18 mouse cellular contexts compared by ENCODE assay signal in genomic region chr4:139807191-139807808, GRCm38 (mm10). TPM values are rescaled to one million over a fixed set of nuclear protein-coding genes. Genes with fewer than 3 reads are reported as not detected.
DNase-seq lines count a peak whose midpoint lies in the region; ATAC-seq lines count a peak whose summit lies in the region.
"Had no signal": no experiment of that assay in that cellular context is flagged by ENCODE, and none has a peak within 500 bp of the region (broad histone marks: within the 10 kb centered on the region; RNA-seq: fewer than 3 reads in every experiment).

No protein-coding gene starts in this region.

- no peaks in the 10 kb centered on the region for H3K36me3 ChIP-seq in midbrain, embryonic 10.5 days
- no peaks in the 10 kb centered on the region for H3K36me3 ChIP-seq in midbrain, embryonic 16.5 days (ENCODE audit: control insufficient read depth, insufficient read depth, low read length)
- H3K36me3 ChIP-seq in forebrain, embryonic 15.5 days = no peaks in the 10 kb centered on the region
- H3K36me3 ChIP-seq in midbrain, embryonic 12.5 days = no peaks in the 10 kb centered on the region
- H3K36me3 ChIP-seq in liver, embryonic 11.5 days (ENCODE audit: control insufficient read depth, insufficient read depth, low read length) = no peaks in the 10 kb centered on the region
- H3K36me3 ChIP-seq in intestine, embryonic 16.5 days (ENCODE audit: control insufficient read depth, insufficient read depth, low read length) = no peaks in the 10 kb centered on the region
- H3K36me3 ChIP-seq: G1E; liver, embryonic 13.5 days had no signal

- peak; percentile 75 for DNase-seq in midbrain, embryonic 10.5 days (ENCODE audit: low spot score)
- DNase-seq in urinary bladder, postnatal 36 days (ENCODE audit: low spot score in 2 of 2) = no peak
- no peak for DNase-seq in liver, embryonic 11.5 days (ENCODE audit: low spot score)
- no peak for DNase-seq in left cerebral cortex, adult 18-20 months (ENCODE audit: low spot score in 2 of 2)
- DNase-seq: adrenal gland, postnatal 14 days; cerebellum, postnatal 36 days; kidney, postnatal 36 days; layer of hippocampus, postnatal 36 days; liver, embryonic 13.5 days; lung, postnatal 4 days; thymus, postnatal 25 days had no signal

- peak overlapping the region; percentile 86 for H3K27ac ChIP-seq in midbrain, embryonic 10.5 days (replicated peaks)
- H3K27ac ChIP-seq in midbrain, embryonic 16.5 days (ENCODE audit: low read length) = no peak overlapping the region
- H3K27ac ChIP-seq in forebrain, embryonic 15.5 days (replicated peaks) = peak overlapping the region; percentile 42; the same call in 1 of the 2 replicates
- peak overlapping the region; percentile 91 for H3K27ac ChIP-seq in midbrain, embryonic 12.5 days (replicated peaks)
- H3K27ac ChIP-seq in liver, embryonic 11.5 days (ENCODE audit: low read depth, low read length) = no peak overlapping the region
- no peak overlapping the region for H3K27ac ChIP-seq in intestine, embryonic 16.5 days (ENCODE audit: low read length)
- H3K27ac ChIP-seq: liver, embryonic 13.5 days had no signal

- H3K4me2 ChIP-seq in midbrain, embryonic 16.5 days (ENCODE audit: low read length) = no peak overlapping the region
- 0 out of 2 replicates have a peak overlapping the region, but pooled peaks have one; percentile 15 for H3K4me2 ChIP-seq in forebrain, embryonic 15.5 days (replicated peaks)
- H3K4me2 ChIP-seq in midbrain, embryonic 12.5 days (replicated peaks) = peak overlapping the region; percentile 32
- no peak overlapping the region for H3K4me2 ChIP-seq in liver, embryonic 11.5 days
- H3K4me2 ChIP-seq in intestine, embryonic 16.5 days (ENCODE audit: low read depth, low read length) = no peak overlapping the region
- H3K4me2 ChIP-seq: liver, embryonic 13.5 days had no signal

- H3K4me1 ChIP-seq in midbrain, embryonic 10.5 days = peaks cover 96% of the 10 kb centered on the region
- H3K4me1 ChIP-seq in midbrain, embryonic 16.5 days (ENCODE audit: control insufficient read depth, insufficient read depth, low read length) = peaks cover 24% of the 10 kb centered on the region
- H3K4me1 ChIP-seq in forebrain, embryonic 15.5 days = peaks cover 41% of the 10 kb centered on the region
- H3K4me1 ChIP-seq in midbrain, embryonic 12.5 days = peaks cover 77% of the 10 kb centered on the region
- no peaks in the 10 kb centered on the region for H3K4me1 ChIP-seq in liver, embryonic 11.5 days (replicated peaks; ENCODE audit: control insufficient read depth, insufficient read depth, low read length)
- no peaks in the 10 kb centered on the region for H3K4me1 ChIP-seq in intestine, embryonic 16.5 days (ENCODE audit: control insufficient read depth, insufficient read depth, low read length)
- H3K4me1 ChIP-seq: liver, embryonic 13.5 days had no signal

- peaks cover 99% of the 10 kb centered on the region for H3K27me3 ChIP-seq in midbrain, embryonic 10.5 days (ENCODE audit: low read depth, poor library complexity, severe bottlenecking)
- H3K27me3 ChIP-seq in midbrain, embryonic 16.5 days (ENCODE audit: control insufficient read depth, insufficient read depth, low read depth, low read length) = peaks cover 33% of the 10 kb centered on the region
- peaks cover 27% of the 10 kb centered on the region; the same call in 1 of the 2 replicates for H3K27me3 ChIP-seq in forebrain, embryonic 15.5 days
- H3K27me3 ChIP-seq in midbrain, embryonic 12.5 days = peaks cover 82% of the 10 kb centered on the region
- peaks cover 71% of the 10 kb centered on the region for H3K27me3 ChIP-seq in liver, embryonic 11.5 days (replicated peaks; ENCODE audit: control insufficient read depth, insufficient read depth, low read length)
- peaks cover 35% of the 10 kb centered on the region for H3K27me3 ChIP-seq in intestine, embryonic 16.5 days (replicated peaks; ENCODE audit: control insufficient read depth, insufficient read depth, low read length)

- no peak for ATAC-seq in midbrain, embryonic 16.5 days
- peak; percentile 53; the same call in 1 of the 2 replicates for ATAC-seq in forebrain, embryonic 15.5 days (replicated peaks)
- ATAC-seq in midbrain, embryonic 12.5 days (ENCODE audit: low FRiP score, low read depth) = peak; percentile 77
- ATAC-seq in liver, embryonic 11.5 days (replicated peaks; ENCODE audit: low FRiP score) = no peak
- ATAC-seq in intestine, embryonic 16.5 days = no peak
- ATAC-seq: intestine, postnatal 0 days had no signal

- no peaks in the 10 kb centered on the region for H3K9me3 ChIP-seq in midbrain, embryonic 10.5 days (replicated peaks)
- no peaks in the 10 kb centered on the region for H3K9me3 ChIP-seq in midbrain, embryonic 16.5 days (replicated peaks; ENCODE audit: control insufficient read depth, low read length, poor library complexity, severe bottlenecking)
- no peaks in the 10 kb centered on the region for H3K9me3 ChIP-seq in forebrain, embryonic 15.5 days
- H3K9me3 ChIP-seq in midbrain, embryonic 12.5 days = no peaks in the 10 kb centered on the region
- H3K9me3 ChIP-seq in liver, embryonic 11.5 days (ENCODE audit: control insufficient read depth, low read length) = no peaks in the 10 kb centered on the region
- H3K9me3 ChIP-seq in intestine, embryonic 16.5 days (ENCODE audit: control insufficient read depth, low read length) = no peaks in the 10 kb centered on the region
- H3K9me3 ChIP-seq: liver, embryonic 13.5 days had no signal

- no peak overlapping the region for H3K9ac ChIP-seq in midbrain, embryonic 16.5 days (ENCODE audit: low read depth, low read length)
- H3K9ac ChIP-seq in forebrain, embryonic 15.5 days (replicated peaks) = no peak overlapping the region
- H3K9ac ChIP-seq in midbrain, embryonic 12.5 days (replicated peaks) = peak overlapping the region; percentile 15; the same call in 1 of the 2 replicates
- no peak overlapping the region for H3K9ac ChIP-seq in liver, embryonic 11.5 days (ENCODE audit: low read depth, low read length)
- H3K9ac ChIP-seq in intestine, embryonic 16.5 days (ENCODE audit: low read depth, low read length) = no peak overlapping the region
- H3K9ac ChIP-seq: liver, embryonic 13.5 days had no signal

- 5% methylated on average over 14 of the region's 14 CpGs for WGBS in midbrain, embryonic 10.5 days
- 3% methylated on average over 14 of the region's 14 CpGs for WGBS in midbrain, embryonic 16.5 days
- 2% methylated on average over 14 of the region's 14 CpGs for WGBS in forebrain, embryonic 15.5 days
- 4% methylated on average over 14 of the region's 14 CpGs for WGBS in midbrain, embryonic 12.5 days
- WGBS in liver, embryonic 11.5 days = 16% methylated on average over 14 of the region's 14 CpGs
- 19% methylated on average over 14 of the region's 14 CpGs for WGBS in intestine, embryonic 16.5 days

- H3K4me3 ChIP-seq in midbrain, embryonic 10.5 days = peak overlapping the region; percentile 36
- no peak overlapping the region for H3K4me3 ChIP-seq in midbrain, embryonic 16.5 days (ENCODE audit: low read depth, low read length)
- no peak overlapping the region for H3K4me3 ChIP-seq in forebrain, embryonic 15.5 days
- no peak overlapping the region for H3K4me3 ChIP-seq in midbrain, embryonic 12.5 days
- no peak overlapping the region for H3K4me3 ChIP-seq in liver, embryonic 11.5 days (ENCODE audit: low read depth, low read length)
- no peak overlapping the region for H3K4me3 ChIP-seq in intestine, embryonic 16.5 days (ENCODE audit: low read length)
- H3K4me3 ChIP-seq: liver, embryonic 13.5 days had no signal

RNA-seq across cellular contexts. Expression of gene Pax7, which starts 26.0 kb away (rescaled TPM):
- polyA plus RNA-seq in midbrain, embryonic 10.5 days (2016; fragmentation: Nextera tagmentation; extraction: Ambion mirVana) = 1.3 and 1.8 TPM in 2 replicates
- 2.3 and 4.4 TPM in 2 replicates for polyA plus RNA-seq in midbrain, embryonic 16.5 days (2015; fragmentation: Nextera tagmentation; extraction: Ambion mirVana)
- polyA plus RNA-seq in forebrain, embryonic 15.5 days (2015; fragmentation: Nextera tagmentation; extraction: Ambion mirVana) = 0.08 TPM in 1 of 2 replicates, not detected in the other
- polyA plus RNA-seq in midbrain, embryonic 12.5 days (2016; fragmentation: Nextera tagmentation; extraction: Ambion mirVana) = 4.4 and 5.7 TPM in 2 replicates
- 0.12 and 0.19 TPM in 2 replicates for polyA plus RNA-seq in liver, embryonic 11.5 days (2014; fragmentation: Nextera tagmentation; extraction: Ambion mirVana)
- total RNA-seq in left cerebral cortex, adult 18-20 months (2021) = not detected
- polyA plus RNA-seq in intestine, embryonic 16.5 days (2015; fragmentation: Nextera tagmentation; extraction: Ambion mirVana) = not detected in 2 replicates
- total RNA-seq: adrenal gland, postnatal 14 days had no signal
- polyA plus RNA-seq: G1E; heart, embryonic 16.5 days; intestine, postnatal 0 days; liver, embryonic 13.5 days had no signal

Comparison
In these comparisons a context has a peak if more than half of its experiments do, and no peak if none do; other contexts are left out.
1. H3K27ac ChIP-seq: peak in midbrain, embryonic 10.5 days (single experiment), forebrain, embryonic 15.5 days (single experiment) and midbrain, embryonic 12.5 days (single experiment); none in midbrain, embryonic 16.5 days (single experiment), liver, embryonic 11.5 days (single experiment) and intestine, embryonic 16.5 days (single experiment).
2. ATAC-seq: peak in forebrain, embryonic 15.5 days (single experiment) and midbrain, embryonic 12.5 days (single experiment); none in midbrain, embryonic 16.5 days (single experiment), liver, embryonic 11.5 days (single experiment) and intestine, embryonic 16.5 days (single experiment).
3. H3K4me2 ChIP-seq: peak in forebrain, embryonic 15.5 days (single experiment) and midbrain, embryonic 12.5 days (single experiment); none in midbrain, embryonic 16.5 days (single experiment), liver, embryonic 11.5 days (single experiment) and intestine, embryonic 16.5 days (single experiment).